Mouse (Mus musculus) heart, postnatal 0 days (tissue): ENCODE measurements around the gene Traf4. TPM values are rescaled to one million over a fixed set of nuclear protein-coding genes. Genes with fewer than 3 reads are reported as not detected.
A peak's percentile ranks its signal among the peaks of the same experiment; 100 is the strongest.

Source experiments
- ATAC-seq: fragments of 200-750 bp; cut with Nextera tagmentation; 2 replicates; pipeline ENCODE4 v1.8.0; 2017; ENCODE audit warnings: low read depth, moderate number of reproducible peaks, moderate library complexity; ENCODE audit not compliant: insufficient read depth
- DNase-seq: peaks from one replicate; pipeline ENCODE4 v3.0.0-alpha.2; 2016; ENCODE audit warnings: low spot score
- H3K27ac ChIP-seq: fragments of 300-500 bp; sonication (generic); 2 replicates; pipeline ENCODE4 v1.5.1; 2014; ENCODE audit warnings: low read depth, mild to moderate bottlenecking
- H3K27me3 ChIP-seq: fragments of 300-500 bp; sonication (generic); 2 replicates; pipeline ENCODE4 v1.6.1; 2014; ENCODE audit warnings: low read length, mixed read lengths; ENCODE audit not compliant: control insufficient read depth, insufficient read depth
- H3K36me3 ChIP-seq: fragments of 300-500 bp; sonication (generic); replicated peaks from 2 replicates; pipeline ENCODE4 v1.6.1; 2014; ENCODE audit warnings: low read length, mixed read lengths; ENCODE audit not compliant: control insufficient read depth, insufficient read depth
- H3K4me1 ChIP-seq: fragments of 300-500 bp; sonication (generic); 2 replicates; pipeline ENCODE4 v1.6.1; 2014; ENCODE audit warnings: antibody characterized with exemption; ENCODE audit not compliant: control insufficient read depth, insufficient read depth
- H3K4me2 ChIP-seq: fragments of 300-500 bp; sonication (generic); 2 replicates; pipeline ENCODE4 v1.6.1; 2014; ENCODE audit warnings: low read depth, mild to moderate bottlenecking, low read length, moderate library complexity
- H3K4me3 ChIP-seq: fragments of 300-500 bp; sonication (generic); 2 replicates; pipeline ENCODE4 v1.5.1; 2014; ENCODE audit warnings: low read depth, low read length
- H3K9ac ChIP-seq: fragments of 300-500 bp; sonication (generic); replicated peaks from 2 replicates; pipeline ENCODE4 v1.6.1; 2014; ENCODE audit warnings: low read depth, low read length, mixed read lengths
- H3K9me3 ChIP-seq: fragments of 300-500 bp; sonication (generic); replicated peaks from 2 replicates; pipeline ENCODE4 v1.6.1; 2016; ENCODE audit warnings: low read length; ENCODE audit not compliant: control insufficient read depth
- CTCF ChIP-seq: IDR thresholded peaks from 2 replicates; pipeline ENCODE4 v1.5.1; 2016; ENCODE audit warnings: antibody characterized with exemption, control low read depth, low read depth
- EP300 ChIP-seq: IDR thresholded peaks from 2 replicates; pipeline ENCODE4 v1.6.1; 2016; ENCODE audit warnings: antibody characterized with exemption, low read depth
- WGBS: fragments of 180-500 bp; shearing (Covaris S2); extraction: QIAGEN DNeasy Blood & Tissue Kit; methylation state at CpG from one replicate; pipeline ENCODE4 v1.1.7; 2014; 5-methylcytosine and 5-hydroxymethylcytosine counted together
- polyA plus RNA-seq: library from polyadenylated mRNA; unstranded; fragments of >200 nt; fragmentation: Nextera tagmentation; extraction: Ambion mirVana; gene quantifications from 2 replicates; pipeline ENCODE4 v1.2.1, GENCODE M21; 2015
- total RNA-seq: library from RNA; depleted of rRNA; stranded (reverse); fragments of >200 nt; gene quantifications from 2 replicates; pipeline ENCODE4 v1.2.3, GENCODE M21; 2014; ENCODE audit warnings: low replicate concordance

Gene Traf4
- total and polyA plus RNA-seq, 2 experiments from 2014 or later, result 21.2 to 25.1 TPM

DNA sequence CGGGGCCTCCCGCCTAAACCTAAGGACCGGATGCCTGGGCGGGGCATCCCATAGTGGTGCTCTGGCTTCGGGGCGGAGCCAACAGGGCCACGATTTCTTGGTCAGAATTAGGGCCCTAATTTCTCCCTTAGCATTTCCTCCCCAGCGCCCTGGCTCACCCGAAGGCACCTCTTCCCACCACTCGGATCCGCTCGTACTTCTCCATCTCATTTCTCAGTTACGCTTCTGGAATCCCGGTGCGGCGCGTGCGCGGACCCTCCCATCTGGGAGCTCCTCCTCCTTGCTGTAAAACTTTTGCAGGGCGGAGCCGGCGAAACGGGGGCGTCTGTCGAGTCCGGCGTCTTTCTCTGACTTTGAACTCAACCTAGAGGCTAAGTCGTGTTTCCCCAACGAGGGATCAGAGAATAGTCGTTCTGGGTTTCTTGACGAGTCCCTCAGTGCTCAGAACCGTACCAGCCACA, 11.0 kb upstream of the Traf4 start, which contains the start of the genes Nek8 and Tlcd1:
Gene Nek8 (minus strand): TSS at position 274 of the 461 bp plus-strand sequence.
Gene Tlcd1 (plus strand): TSS at position 310 of the 461 bp plus-strand sequence.
- under 1% methylated on average over 32 of the region's 32 CpGs for WGBS
- peak within 1 kb of the TSS; percentile 96 for H3K4me2 ChIP-seq
- DNase-seq, result peak; percentile 87
- peak within 1 kb of the TSS; percentile 90 for H3K27ac ChIP-seq
- peak; percentile 66 for ATAC-seq
- peak within 1 kb of the TSS; percentile 63 for H3K4me3 ChIP-seq
- no peaks in the 10 kb centered on the region for H3K27me3 ChIP-seq
- peaks cover 21% of the 10 kb centered on the region for H3K36me3 ChIP-seq
- no peaks in the 10 kb centered on the region for H3K9me3 ChIP-seq
- H3K9ac ChIP-seq, result peak within 1 kb of the TSS; percentile 43
- H3K4me1 ChIP-seq, result peaks cover 8% of the 10 kb centered on the region; the same call in 1 of the 2 replicates
- TF ChIP-seq CTCF (no peak), EP300 (no peak)

DNA sequence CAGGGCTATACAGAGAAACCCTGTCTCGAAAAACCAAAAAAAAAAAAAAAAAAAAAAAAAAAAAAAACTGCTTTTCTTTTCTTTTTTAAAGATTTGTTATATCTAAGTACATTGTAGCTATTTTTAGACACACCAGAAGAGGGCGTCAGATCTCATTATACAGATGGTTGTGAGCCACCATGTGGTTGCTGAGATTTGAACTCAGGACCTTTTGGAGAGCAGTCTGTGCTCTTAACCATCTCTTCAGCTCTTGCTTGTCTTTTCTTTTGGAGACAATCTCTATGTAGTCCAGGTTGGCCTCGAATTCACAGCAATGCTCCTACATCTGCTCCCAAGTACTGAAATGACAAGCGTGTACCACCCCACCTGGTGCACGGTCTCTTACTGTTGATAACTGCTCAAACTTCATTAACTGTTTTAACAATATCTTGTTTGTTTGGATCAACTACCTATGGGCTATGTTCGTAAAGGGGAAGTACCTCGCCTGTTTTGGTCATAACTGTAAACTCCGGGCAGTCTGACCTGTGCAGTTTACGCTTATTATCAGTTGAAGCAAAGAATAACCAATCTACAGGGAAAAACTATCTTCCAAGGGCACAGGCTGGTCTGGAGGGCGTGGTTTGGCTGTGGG, 10.5 kb upstream of the Traf4 start:
- H3K9ac ChIP-seq, result peak overlapping the region; percentile 43
- no peak for ATAC-seq

DNA sequence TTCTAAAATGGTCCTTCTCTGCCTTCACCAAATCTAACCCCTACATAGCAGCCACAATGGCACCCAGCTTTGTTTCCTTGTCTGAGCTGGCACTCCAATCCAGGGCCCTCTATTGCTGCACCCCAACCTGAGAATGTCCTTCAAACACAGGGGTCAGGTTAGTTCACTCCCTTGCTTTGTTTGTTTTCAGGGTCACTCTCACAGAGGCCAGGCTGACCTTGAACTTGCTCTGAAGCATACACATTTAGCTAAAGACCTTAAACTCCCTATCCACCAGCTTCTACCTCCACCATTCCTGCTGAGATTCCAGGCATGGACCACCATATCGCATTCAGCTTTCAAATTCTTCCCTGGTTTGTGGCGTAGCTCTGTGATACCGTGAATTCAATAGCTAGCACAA, 9.1 kb upstream of the Traf4 start:
- no peak overlapping the region for H3K27ac ChIP-seq
- peaks cover 2% of the 10 kb centered on the region; the same call in 1 of the 2 replicates for H3K36me3 ChIP-seq
- H3K9me3 ChIP-seq, result no peaks in the 10 kb centered on the region
- ATAC-seq, result no peak
- no peak overlapping the region for H3K9ac ChIP-seq
- TF ChIP-seq EP300, result no peak
- TF ChIP-seq CTCF, result no peak
- H3K27me3 ChIP-seq, result no peaks in the 10 kb centered on the region
- 92% methylated on average over 3 of the region's 3 CpGs for WGBS
- H3K4me2 ChIP-seq, result no peak overlapping the region
- peaks cover 8% of the 10 kb centered on the region; the same call in 1 of the 2 replicates for H3K4me1 ChIP-seq
- no peak for DNase-seq
- H3K4me3 ChIP-seq, result no peak overlapping the region

More for the DNA sequence above, 10.5 kb upstream of the Traf4 start:
- peak overlapping the region; percentile 63 for H3K4me3 ChIP-seq
- no peaks in the 10 kb centered on the region for H3K9me3 ChIP-seq
- H3K27me3 ChIP-seq, result no peaks in the 10 kb centered on the region
- peak overlapping the region; percentile 96 for H3K4me2 ChIP-seq
- under 1% methylated on average over 9 of the region's 10 CpGs for WGBS
- DNase-seq, result no peak
- TF ChIP-seq CTCF (no peak), EP300 (no peak)
- peak overlapping the region; percentile 90 for H3K27ac ChIP-seq
- peaks cover 16% of the 10 kb centered on the region for H3K36me3 ChIP-seq
- H3K4me1 ChIP-seq, result peaks cover 8% of the 10 kb centered on the region; the same call in 1 of the 2 replicates

DNA sequence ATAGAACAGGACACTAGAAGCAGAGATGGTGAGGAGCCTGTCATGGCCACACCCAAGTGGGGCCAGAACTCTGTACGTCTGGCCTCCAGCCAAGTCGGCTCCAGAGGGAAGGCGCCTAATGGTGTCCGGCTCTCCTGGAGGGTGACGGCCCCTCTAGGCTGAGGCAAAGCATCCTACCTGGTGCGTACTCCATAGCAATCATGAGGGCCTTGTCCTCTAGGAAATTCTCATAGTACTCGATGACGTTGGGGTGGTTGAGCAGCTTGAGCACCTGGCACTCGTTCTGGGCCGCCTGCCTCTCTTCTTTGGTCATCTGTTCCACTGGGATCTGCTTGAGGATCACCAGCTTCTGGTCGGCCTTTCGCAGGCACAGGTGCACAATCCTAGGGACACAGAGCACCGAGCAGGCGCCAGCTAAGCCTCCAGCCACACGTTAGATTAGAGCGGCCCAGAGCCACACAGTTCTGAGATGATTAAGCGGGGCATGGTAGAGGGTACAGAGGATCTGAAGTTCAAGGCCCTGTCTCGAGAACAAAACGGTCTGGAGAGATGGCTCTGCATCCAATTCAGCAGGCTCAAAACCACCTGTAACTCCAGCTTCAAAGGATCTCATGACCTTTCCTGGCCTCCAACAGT, 7.5 kb upstream of the Traf4 start:
- no peak overlapping the region for H3K4me2 ChIP-seq
- peaks cover 8% of the 10 kb centered on the region; the same call in 1 of the 2 replicates for H3K4me1 ChIP-seq
- H3K4me3 ChIP-seq, result no peak overlapping the region
- DNase-seq (no peak), ATAC-seq (no peak)
- 75% methylated on average over 19 of the region's 19 CpGs for whole genome bisulfite sequencing
- no peaks in the 10 kb centered on the region for H3K9me3 ChIP-seq
- no peaks in the 10 kb centered on the region for H3K27me3 ChIP-seq
- no peak overlapping the region for H3K27ac ChIP-seq
- H3K9ac ChIP-seq, result no peak overlapping the region
- no peaks in the 10 kb centered on the region for H3K36me3 ChIP-seq
- no peak for TF ChIP-seq EP300
- no peak for TF ChIP-seq CTCF

DNA sequence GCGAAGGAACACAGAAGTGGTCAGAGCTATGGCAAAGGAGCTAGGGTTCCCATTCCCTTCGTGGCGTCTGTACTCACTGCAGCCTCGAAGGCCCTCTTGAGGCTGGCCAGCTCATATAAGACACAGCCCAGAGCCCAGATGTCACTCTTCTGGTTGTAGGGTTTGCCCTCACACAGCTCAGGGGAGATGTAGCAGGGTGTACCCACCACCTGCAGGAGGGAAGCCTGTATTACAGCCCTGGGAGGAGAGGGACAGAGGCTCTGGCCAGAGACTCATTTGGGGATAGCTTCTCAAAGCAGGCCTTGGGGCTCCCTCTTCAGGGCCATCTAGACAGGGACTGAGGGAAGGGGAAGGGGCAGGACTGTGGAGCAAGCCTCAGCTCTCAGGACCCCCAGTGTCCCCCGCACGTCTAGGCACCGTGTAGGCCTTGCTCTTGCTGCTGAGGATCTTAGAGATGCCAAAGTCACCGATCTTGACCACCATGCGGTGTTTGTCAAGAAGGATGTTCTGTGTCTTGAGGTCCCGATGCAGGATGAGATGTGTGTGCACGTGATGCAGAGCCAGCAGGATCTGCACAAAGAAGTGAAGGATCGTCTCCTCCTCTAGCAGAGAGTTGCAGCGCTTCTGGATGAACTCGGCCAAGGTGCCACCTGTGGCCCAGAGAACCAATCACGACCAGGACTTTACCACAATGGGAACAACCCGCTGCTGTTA, 6.8 kb upstream of the Traf4 start:
- no peak overlapping the region for H3K9ac ChIP-seq
- TF ChIP-seq EP300 (no peak), CTCF (peak; percentile 40)

More for the DNA sequence above, 6.8 kb upstream of the Traf4 start:
- Histone ChIP-seq H3K4me1 (peaks cover 4% of the 10 kb centered on the region; the same call in 1 of the 2 replicates), H3K36me3 (no peaks in the 10 kb centered on the region), H3K9me3 (no peaks in the 10 kb centered on the region), H3K27me3 (no peaks in the 10 kb centered on the region), H3K4me3 (no peak overlapping the region), H3K4me2 (no peak overlapping the region), H3K27ac (no peak overlapping the region)
- 75% methylated on average over 16 of the region's 16 CpGs for WGBS
- no peak for ATAC-seq
- no peak for DNase-seq
